Mouse (Mus musculus): ENCODE measurements around the gene Thoc6.
A peak's percentile ranks its signal among the peaks of the same experiment; 100 is the strongest.

Thoc6 gene

DNA sequence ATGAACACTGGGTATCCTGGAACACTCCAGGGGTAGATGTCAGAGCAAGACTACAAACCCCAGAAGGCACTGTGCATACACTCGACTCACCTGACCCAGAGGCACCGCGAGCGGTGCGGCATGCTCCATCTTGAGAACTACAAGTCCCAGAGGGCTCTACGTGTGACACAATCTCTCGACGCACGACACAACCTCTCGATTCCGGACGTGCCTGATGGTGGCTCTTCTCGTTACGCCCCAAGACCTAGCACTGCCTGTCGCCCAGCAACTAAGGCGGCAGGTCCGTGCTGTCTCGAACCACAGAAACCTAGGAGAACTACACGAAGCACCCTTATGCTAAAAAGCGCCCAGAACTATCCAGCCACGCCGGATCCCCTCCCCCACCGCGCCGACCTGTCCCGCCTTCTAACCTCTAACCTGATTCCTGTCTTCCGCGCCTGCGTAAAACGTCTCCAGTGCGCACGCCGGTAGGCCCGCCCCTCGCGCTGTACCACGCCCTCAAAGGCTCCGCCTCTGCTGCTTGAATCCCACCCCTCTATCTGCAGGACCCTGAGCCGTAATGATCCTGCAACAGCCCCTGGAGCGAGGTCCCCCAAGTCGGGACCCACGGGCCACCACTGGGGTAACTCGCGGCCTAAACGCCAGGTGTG, at the start of gene Thoc6, which contains the start of gene Hcfc1r1:
Gene Thoc6 (minus strand): TSS at position 459 of the 650 bp plus-strand sequence.
Gene Hcfc1r1 (plus strand): TSS at position 173 of the 650 bp plus-strand sequence.
- peak; percentile 92 for DNase-seq (ENCODE audit: low spot score)

GRCm38 (mm10) chr17:23722376-23723125, 48.9 kb upstream of the Thoc6 start, which contains the start of gene 1520401A03Rik:
Gene 1520401A03Rik (minus strand): TSS chr17:23722783.
- DNase-seq (ENCODE audit: low spot score) = no peak

DNA sequence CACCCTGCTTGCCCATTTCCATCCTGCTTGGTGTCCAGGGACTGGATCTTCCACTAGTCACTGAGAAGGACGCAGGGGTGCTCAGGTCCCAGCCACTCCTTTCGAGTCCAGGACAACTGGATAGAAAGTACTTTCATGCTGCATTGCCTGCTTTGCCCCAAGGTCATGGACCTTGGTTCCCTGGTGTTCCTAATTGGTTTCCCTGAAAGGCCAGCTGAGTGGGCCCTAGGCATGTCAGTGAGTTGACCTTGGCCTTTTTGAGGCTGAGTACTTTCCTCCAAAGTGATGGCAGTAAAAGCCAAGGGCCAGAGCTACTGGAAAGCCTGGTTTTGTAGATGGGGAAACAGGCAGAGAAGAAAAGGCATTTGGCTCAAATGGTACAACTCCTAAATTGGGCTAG, 48.2 kb upstream of the Thoc6 start:
- DNase-seq (ENCODE audit: low spot score) = no peak

GRCm38 (mm10) chr17:23719455-23719854, 45.8 kb upstream of the Thoc6 start:
- DNase-seq (ENCODE audit: low spot score) = no peak

- no peak for DNase-seq (ENCODE audit: low spot score)
Measured at GRCm38 (mm10) chr17:23717003-23717402, 43.3 kb upstream of the Thoc6 start.

DNA sequence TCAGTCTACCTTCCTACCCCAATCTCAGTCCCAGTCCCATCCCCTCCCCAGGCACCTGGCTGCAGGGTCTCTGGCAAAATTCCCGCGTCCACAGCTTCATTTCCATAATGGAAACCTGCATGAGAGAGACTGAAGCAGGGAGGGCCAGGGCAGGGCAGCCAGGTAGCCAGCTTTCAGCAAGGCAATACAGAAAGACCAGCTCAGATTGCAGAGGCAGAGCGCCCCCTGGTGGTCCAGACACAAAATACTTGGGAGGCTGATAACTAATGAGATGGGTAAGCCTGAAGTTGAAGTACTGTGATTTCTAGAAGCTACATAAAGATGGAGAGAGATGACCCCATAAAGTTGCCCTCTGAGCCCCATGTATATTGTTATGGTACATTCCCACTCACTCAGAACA, 32.5 kb upstream of the Thoc6 start:
- DNase-seq (ENCODE audit: low spot score) = peak; percentile 69

DNA sequence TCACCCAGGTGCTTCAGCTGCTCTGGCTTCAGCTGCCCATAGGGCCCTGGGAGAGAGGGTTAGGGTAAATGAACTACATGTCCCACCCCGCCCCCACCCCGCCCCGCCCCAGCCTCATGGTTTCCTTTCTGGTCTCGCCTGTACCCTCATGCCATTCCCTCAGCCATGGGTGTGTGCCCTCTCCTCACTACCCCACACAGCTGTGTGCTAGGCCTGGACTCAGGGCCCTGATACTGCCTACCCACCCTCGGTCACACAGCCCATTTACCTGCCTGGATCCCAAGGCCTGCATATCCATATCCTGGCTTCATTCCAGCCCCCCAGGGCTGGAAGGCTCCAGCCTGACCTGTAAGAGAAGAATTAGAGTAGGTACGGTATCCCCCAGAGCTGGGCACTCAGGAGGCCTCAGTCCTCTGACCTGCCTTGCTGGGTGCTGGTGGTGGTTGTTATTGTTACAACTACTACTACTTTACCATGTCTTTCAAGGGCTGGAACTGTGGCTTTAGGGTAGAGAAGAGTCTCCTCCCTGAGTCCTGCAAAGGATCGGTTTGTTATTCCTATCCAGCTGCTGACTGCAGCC, 31.9 kb upstream of the Thoc6 start:
- no peak for DNase-seq (ENCODE audit: low spot score)

DNA sequence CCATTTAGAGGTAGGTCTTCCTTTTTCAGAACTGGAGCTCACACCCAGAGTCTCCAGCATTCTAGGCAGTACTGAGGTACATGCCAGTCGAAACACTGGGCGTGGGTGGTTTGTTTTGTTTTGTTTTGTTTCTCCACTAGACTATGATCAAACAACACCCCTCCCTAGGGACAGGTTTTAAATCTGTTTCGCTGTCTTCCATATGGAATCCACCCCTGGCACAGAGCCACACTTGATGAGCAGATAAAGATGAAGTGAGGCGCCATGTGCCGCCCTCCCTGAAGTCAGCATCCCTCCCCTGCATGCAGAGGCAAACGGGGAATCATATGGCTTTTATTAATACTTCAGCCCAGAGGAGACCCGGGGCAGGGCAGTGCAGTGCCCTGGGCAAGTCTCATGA, 31.1 kb upstream of the Thoc6 start:
- DNase-seq (ENCODE audit: low spot score) = no peak

DNA sequence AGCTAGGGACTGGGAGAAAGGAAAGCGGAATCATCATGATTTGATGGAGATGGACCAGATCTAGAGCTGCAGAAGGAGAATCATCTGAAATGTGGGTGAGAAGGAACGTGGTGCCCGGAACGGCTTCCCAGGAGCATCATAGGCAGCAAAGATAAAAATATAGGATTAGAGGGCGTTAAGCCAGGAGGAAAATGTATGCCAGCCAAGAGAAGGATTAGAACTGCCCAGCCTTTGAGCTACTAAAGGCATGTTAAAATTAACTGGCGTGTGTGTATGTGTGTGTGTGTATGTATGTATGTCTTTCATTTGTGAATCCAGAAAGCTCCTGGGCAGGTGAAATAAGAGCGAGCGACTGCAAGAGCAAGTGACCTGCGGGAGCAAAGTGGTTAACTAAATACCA, 29.6 kb upstream of the Thoc6 start:
- DNase-seq (ENCODE audit: low spot score) = no peak

GRCm38 (mm10) chr17:23700079-23700478, 26.4 kb upstream of the Thoc6 start:
- peak; percentile 82 for DNase-seq (ENCODE audit: low spot score)

DNA sequence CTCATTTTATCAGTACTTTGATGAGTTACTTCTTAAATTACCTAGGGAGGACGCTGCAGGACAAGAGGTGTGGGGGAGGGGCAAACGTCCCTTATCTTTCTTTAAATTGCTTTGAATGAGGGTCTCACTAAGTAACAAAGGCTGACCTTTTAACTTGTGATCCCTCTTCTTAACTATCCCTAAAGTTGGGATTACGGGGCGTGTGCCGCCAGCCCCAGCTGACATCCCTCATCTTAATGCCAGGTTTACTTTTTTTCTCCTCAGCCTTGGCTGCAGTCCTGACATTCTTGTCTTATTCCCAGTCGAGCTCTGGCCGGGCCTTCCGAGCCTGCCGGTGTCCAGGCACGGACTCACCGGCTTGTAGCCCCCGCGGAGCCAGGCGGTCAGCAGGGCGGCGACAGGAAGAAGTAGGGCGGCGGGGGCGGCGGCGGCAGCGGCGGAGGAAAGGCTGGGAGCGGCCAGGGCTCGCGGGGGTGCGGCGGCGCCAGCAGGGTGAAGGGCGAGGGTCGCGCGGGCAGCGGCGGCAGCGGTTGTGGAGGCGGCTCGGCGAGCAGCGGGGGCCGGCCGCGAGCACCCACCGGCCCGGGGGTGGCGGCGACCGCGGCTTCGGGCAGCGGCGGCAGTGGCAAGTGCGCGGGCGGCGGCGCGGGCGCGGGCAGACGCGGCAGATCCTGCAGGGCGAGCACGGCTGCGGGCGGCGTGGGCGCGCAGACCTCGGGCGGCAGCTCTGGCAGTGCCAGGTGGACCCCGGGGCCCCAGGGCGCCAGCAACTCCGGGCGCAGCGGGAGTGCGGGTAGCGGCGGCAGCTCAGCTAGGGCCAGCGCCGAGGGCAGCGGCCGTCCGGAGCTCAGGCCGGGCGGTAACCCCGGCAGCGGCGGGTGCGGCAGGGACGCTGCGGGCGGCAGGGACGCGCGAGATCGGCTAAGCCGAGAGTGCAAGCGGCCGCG, 25.7 kb upstream of the Thoc6 start:
- no peak for DNase-seq (ENCODE audit: low spot score)

DNA sequence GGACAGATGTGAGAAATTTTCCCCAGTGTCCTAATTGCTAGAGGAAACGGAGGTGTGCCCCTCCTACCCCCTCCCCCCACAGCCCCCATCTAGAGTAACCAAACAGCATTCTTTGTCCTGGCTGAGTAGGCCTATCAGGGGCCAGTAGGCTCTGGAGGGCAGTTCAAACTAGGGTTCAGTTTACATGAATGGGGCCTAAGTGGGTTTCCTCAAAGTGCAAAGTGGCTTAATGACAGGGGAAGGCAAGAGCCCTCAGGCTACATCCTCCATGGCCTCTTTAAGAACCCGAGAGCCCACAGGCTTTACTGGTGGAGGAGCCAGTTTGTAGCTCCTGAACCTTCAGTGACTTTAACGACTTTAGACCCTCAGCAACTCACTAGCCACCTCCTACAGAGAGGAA, 22.1 kb upstream of the Thoc6 start:
- DNase-seq (ENCODE audit: low spot score) = no peak

DNA sequence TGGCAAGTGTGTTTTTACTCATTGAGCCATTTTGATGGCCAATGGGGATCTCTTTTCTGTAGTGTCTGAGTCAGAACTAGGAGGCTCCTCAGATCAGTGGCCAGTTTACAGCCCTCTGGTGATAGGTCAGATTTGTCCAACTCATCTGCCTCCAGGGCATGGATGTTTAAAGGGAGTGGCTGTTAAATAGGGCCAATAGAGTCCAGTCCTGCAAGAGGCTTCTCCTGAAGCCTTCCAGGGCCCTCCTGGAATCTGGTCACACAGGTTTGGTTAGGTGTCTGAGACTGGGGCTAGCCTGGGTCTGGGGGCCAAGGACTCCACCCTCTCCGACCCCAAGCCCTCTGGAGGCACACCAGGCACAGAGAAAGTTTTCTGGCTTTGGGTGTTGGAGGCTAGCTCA, 20.8 kb upstream of the Thoc6 start:
- DNase-seq (ENCODE audit: low spot score) = no peak

GRCm38 (mm10) chr17:23683856-23684672, 10.4 kb upstream of the Thoc6 start, which contains the start of gene Cldn9:
Gene Cldn9 (minus strand): TSS chr17:23684026.
- no peak for DNase-seq (ENCODE audit: low spot score)

DNA sequence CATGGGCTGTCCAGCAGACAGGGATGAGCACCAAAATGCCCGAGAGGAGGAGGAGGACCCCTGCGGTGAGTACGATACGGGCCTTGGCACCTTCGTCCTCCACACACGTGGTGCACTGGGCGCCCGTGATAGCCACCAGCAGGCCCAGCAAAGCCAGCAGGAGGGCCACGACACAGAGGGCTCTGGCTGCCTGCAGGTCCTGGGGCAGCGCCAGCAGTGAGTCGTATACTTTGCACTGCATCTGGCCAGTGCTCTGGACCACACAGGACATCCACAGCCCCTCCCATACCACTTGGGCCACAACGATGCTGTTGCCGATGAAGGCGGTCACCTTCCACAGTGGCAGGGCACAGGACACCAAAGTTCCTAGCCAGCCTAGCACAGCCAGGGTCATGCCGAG, 9.5 kb upstream of the Thoc6 start:
- no peak for DNase-seq (ENCODE audit: low spot score)

- no peak for DNase-seq (ENCODE audit: low spot score)
Measured at GRCm38 (mm10) chr17:23682530-23682929, 8.8 kb upstream of the Thoc6 start.

DNA sequence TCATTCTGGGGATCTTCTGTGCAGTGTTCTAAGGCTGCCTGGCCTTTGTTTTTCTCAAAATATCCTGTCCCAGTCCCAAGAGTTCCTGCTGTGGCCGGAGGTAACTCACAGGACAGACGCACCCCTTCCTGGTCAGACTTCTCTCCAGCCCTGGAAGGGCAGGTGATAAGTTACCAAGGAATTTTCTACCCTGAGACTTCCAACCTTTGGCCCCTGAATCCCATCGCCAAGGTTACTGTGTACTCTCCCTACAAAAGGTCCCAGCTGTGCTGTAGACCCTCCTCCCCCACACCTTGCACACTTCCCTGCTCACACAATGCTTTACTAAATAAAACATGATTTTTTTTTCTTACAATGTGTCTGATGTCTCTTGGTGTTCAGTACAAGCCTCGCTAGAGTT, 8.4 kb upstream of the Thoc6 start:
- no peak for DNase-seq (ENCODE audit: low spot score)

DNA sequence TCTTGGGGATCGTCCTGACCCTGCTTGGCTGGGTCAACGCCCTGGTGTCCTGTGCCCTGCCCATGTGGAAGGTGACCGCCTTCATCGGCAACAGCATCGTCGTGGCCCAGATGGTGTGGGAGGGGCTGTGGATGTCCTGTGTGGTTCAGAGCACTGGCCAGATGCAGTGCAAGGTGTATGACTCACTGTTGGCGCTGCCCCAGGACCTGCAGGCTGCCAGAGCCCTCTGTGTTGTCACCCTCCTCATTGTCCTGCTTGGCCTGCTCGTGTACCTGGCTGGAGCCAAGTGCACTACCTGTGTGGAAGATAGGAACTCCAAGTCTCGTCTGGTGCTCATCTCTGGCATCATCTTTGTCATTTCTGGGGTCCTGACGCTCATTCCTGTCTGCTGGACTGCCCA, 7.4 kb upstream of the Thoc6 start:
- no peak for DNase-seq (ENCODE audit: low spot score)

DNA sequence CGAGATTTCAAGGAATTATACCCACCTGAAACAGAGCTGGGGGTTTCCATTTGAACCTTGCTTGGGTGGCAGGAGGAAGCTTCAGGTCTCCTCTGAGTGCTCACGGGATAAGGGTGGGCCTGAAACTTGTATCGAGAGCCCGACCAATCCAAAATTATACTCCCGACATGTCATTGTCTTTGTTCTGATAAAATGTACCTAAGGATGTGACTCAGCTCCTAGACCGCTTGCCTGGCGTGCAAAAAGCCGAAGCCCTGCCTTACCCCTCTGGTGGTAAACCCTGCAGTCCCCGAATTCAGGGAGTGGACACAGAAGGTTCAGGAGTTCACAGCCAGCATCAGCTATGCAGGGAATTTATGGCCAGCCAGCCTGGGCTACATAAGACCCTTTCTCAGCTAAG, 6.7 kb upstream of the Thoc6 start:
- no peak for DNase-seq (ENCODE audit: low spot score)

DNA sequence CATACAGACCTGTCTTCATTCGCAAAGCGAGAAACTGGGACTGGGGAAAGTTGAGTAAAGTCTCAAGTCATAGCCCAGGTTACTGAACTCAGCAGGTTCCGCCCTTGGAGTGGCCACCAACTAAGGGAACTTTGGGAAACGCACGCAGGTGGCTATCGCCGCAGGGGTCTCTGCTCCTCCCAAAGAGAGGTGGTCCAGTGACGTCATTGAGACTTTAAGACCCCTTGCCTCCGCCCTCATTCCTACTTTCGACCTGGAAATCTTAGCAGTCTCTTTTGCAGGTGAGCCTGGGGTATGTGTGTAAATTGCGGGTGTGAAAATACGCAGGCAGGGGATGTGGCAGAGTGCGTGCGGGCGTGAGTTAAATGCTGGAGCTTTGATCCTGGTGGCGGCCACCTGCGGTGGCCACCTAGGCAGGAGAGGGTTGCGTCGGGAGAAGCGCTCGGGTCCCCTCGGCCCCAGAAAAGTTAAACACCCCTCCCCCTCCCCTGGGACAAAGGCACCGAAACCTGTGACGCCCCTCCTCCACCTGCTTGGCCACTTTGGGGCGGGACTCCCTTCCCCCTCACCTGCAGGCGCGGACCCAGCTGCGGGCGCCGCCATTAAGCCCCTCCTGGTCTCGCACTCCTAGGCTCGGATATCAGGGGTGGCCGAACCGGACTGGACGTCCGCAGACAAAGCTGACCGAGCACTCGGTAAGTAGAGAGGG, 5.6 kb upstream of the Thoc6 start, which contains the start of gene Cldn6:
Gene Cldn6 (plus strand): TSS at position 123 of the 709 bp plus-strand sequence.
- DNase-seq (ENCODE audit: low spot score) = no peak

Data from T-cell, adult 2 months (primary cell).